ENCODE assay signal across 28 mouse cellular contexts in genomic region chrX:87897172-87897571, GRCm38 (mm10).
"Had no signal": no experiment of that assay in that cellular context is flagged by ENCODE, and none has a peak within 500 bp of the region (broad histone marks: within the 10 kb centered on the region; RNA-seq: fewer than 3 reads in every experiment).

No protein-coding gene starts in this region.

- H3K4me3 ChIP-seq: embryonic facial prominence, embryonic 10.5 days; embryonic facial prominence, embryonic 12.5 days; embryonic facial prominence, embryonic 13.5 days; embryonic facial prominence, embryonic 15.5 days; erythroblast, embryonic 14.5 days; forebrain, embryonic 10.5 days; forebrain, embryonic 12.5 days; forebrain, embryonic 13.5 days; forebrain, embryonic 15.5 days; gastrocnemius, adult 2 months; heart, adult 2 months had no signal

- DNase-seq: cerebellum, adult 2 months; cerebellum, adult 9-10 months; cerebellum, adult 9-11 months; cerebellum, postnatal 10 days; cerebellum, postnatal 14 days; cerebellum, postnatal 25 days; cerebellum, postnatal 36 days; embryo, embryonic 11 days; forebrain, postnatal 0 days; gastrocnemius, adult 2 months; gastrocnemius, postnatal 10 days; gastrocnemius, postnatal 14 days; gastrocnemius, postnatal 25 days; gastrocnemius, postnatal 36 days; heart, adult 11 months; heart, adult 18-20 months; heart, adult 2 months had no signal

- H3K9ac ChIP-seq: embryonic facial prominence, embryonic 12.5 days; embryonic facial prominence, embryonic 13.5 days; embryonic facial prominence, embryonic 15.5 days; forebrain, embryonic 12.5 days; forebrain, embryonic 13.5 days; forebrain, embryonic 15.5 days; forebrain, postnatal 0 days had no signal

- H3K4me1 ChIP-seq: embryonic facial prominence, embryonic 10.5 days; embryonic facial prominence, embryonic 12.5 days; embryonic facial prominence, embryonic 13.5 days; embryonic facial prominence, embryonic 15.5 days; forebrain, embryonic 10.5 days; forebrain, embryonic 12.5 days; forebrain, embryonic 13.5 days; forebrain, embryonic 15.5 days had no signal

- ATAC-seq: forebrain, embryonic 13.5 days; forebrain, embryonic 14.5 days; forebrain, embryonic 15.5 days; forebrain, embryonic 16.5 days; forebrain, postnatal 0 days had no signal

- H3K36me3 ChIP-seq: embryonic facial prominence, embryonic 10.5 days; embryonic facial prominence, embryonic 12.5 days; embryonic facial prominence, embryonic 13.5 days; embryonic facial prominence, embryonic 15.5 days; forebrain, embryonic 10.5 days; forebrain, embryonic 12.5 days; forebrain, embryonic 15.5 days had no signal

- H3K27ac ChIP-seq: embryonic facial prominence, embryonic 10.5 days; embryonic facial prominence, embryonic 12.5 days; embryonic facial prominence, embryonic 13.5 days; embryonic facial prominence, embryonic 15.5 days; forebrain, embryonic 10.5 days; forebrain, embryonic 12.5 days; forebrain, embryonic 13.5 days; forebrain, embryonic 15.5 days; gastrocnemius, adult 2 months; heart, adult 2 months had no signal

- H3K27me3 ChIP-seq: embryonic facial prominence, embryonic 12.5 days; embryonic facial prominence, embryonic 13.5 days; embryonic facial prominence, embryonic 15.5 days; forebrain, embryonic 12.5 days; forebrain, embryonic 13.5 days; forebrain, embryonic 15.5 days had no signal

- H3K4me2 ChIP-seq: embryonic facial prominence, embryonic 12.5 days; embryonic facial prominence, embryonic 13.5 days; embryonic facial prominence, embryonic 15.5 days; forebrain, embryonic 12.5 days; forebrain, embryonic 13.5 days; forebrain, embryonic 15.5 days had no signal

- H3K9me3 ChIP-seq: embryonic facial prominence, embryonic 10.5 days; embryonic facial prominence, embryonic 12.5 days; embryonic facial prominence, embryonic 13.5 days; embryonic facial prominence, embryonic 15.5 days; forebrain, embryonic 10.5 days; forebrain, embryonic 12.5 days; forebrain, embryonic 13.5 days; forebrain, embryonic 15.5 days had no signal
